Mouse (Mus musculus) E14TG2a.4 (cell line): ENCODE results near the gene Gdf9.

Source experiments
- CTCF ChIP-seq: conservative IDR thresholded peaks from 2 replicates; pipeline ENCODE4 v1.5.1; 2014; ENCODE audit warnings: low read length
- NANOG ChIP-seq: IDR thresholded peaks from 2 replicates; pipeline ENCODE4 v1.6.1; 2014; ENCODE audit warnings: borderline replicate concordance, low read length, mixed read lengths
- POU5F1 ChIP-seq: IDR thresholded peaks from 2 replicates; pipeline ENCODE4 v1.6.1; 2014; ENCODE audit warnings: low read length, borderline replicate concordance

- TF ChIP-seq CTCF (peak; percentile 85), POU5F1 (no peak), NANOG (no peak)
These were observed 39.3 kb downstream of the Gdf9 start, which contains the start of gene Gm9837 for GRCm38 (mm10) chr11:53469968-53470695.
